ENCODE assay signal across 37 mouse cellular contexts in genomic region chr2:5032665-5033064, GRCm38 (mm10). TPM values are rescaled to one million over a fixed set of nuclear protein-coding genes. Genes with fewer than 3 reads are reported as not detected.
DNase-seq lines count a peak whose midpoint lies in the region; ATAC-seq and TF ChIP-seq lines count a peak whose summit lies in the region.
"Had no signal": no experiment of that assay in that cellular context is flagged by ENCODE, and none has a peak within 500 bp of the region (broad histone marks: within the 10 kb centered on the region; RNA-seq: fewer than 3 reads in every experiment).

No protein-coding gene starts in this region.

- TF ChIP-seq CTCF in small intestine, adult 2 months (IDR thresholded peaks at IDR 0.05; ENCODE audit: extremely low read depth, insufficient read length, insufficient replicate concordance, low read depth, low read length) = peak; percentile 40; the same call in 1 of the 2 replicates

- ATAC-seq in liver, embryonic 12.5 days = no peak
- ATAC-seq: forebrain, embryonic 14.5 days; inflammation-experienced regulatory T-cells, adult 6 months; midbrain, embryonic 16.5 days; Patski had no signal

- peak overlapping the region; percentile 17; the same call in 1 of the 2 replicates for H3K27ac ChIP-seq in liver, embryonic 12.5 days
- no peak overlapping the region for H3K27ac ChIP-seq in small intestine, adult 2 months (ENCODE audit: insufficient read depth, low read depth, low read length)
- H3K27ac ChIP-seq: embryonic facial prominence, embryonic 12.5 days; heart, embryonic 13.5 days; hindbrain, embryonic 10.5 days; hindbrain, embryonic 15.5 days had no signal

- H3K4me3 ChIP-seq in liver, embryonic 12.5 days = no peak overlapping the region
- no peak overlapping the region for H3K4me3 ChIP-seq in small intestine, adult 2 months (ENCODE audit: low read depth, low read length)
- H3K4me3 ChIP-seq: embryonic facial prominence, embryonic 12.5 days; heart, embryonic 13.5 days; hindbrain, embryonic 10.5 days; hindbrain, embryonic 15.5 days; liver, embryonic 15.5 days had no signal

- no peak for TF ChIP-seq POLR2A in small intestine, adult 2 months (IDR thresholded peaks at IDR 0.05; ENCODE audit: low read depth, low read length)

- no peaks in the 10 kb centered on the region for H3K27me3 ChIP-seq in liver, embryonic 12.5 days (replicated peaks)
- H3K27me3 ChIP-seq in small intestine, adult 2 months (ENCODE audit: control insufficient read depth, insufficient read depth, low read length) = no peaks in the 10 kb centered on the region
- H3K27me3 ChIP-seq: CH12.LX; embryonic facial prominence, embryonic 12.5 days; heart, embryonic 13.5 days; hindbrain, embryonic 15.5 days; liver, embryonic 15.5 days; Patski had no signal

- H3K9ac ChIP-seq in liver, embryonic 12.5 days = no peak overlapping the region
- H3K9ac ChIP-seq: embryonic facial prominence, embryonic 12.5 days; heart, embryonic 13.5 days; hindbrain, embryonic 15.5 days; liver, embryonic 15.5 days had no signal

- 81% methylated on average over 5 of the region's 5 CpGs for WGBS in liver, embryonic 12.5 days (ENCODE audit: insufficient replicate concordance)
- 26% methylated on average over 5 of the region's 5 CpGs for WGBS in small intestine, adult 2 months

- peak; percentile 35 for DNase-seq in gastrocnemius, adult 18-20 months (ENCODE audit: low spot score)
- DNase-seq in gastrocnemius, postnatal 10 days = no peak
- DNase-seq in liver (no peak), ZHBTc4 (ENCODE audit: low read depth, low spot score) (peak; percentile 26)
- no peak for DNase-seq in frontal cortex, adult 2 months (ENCODE audit: extremely low spot score in 1 of 2, low spot score in 1 of 2)
- no peak for DNase-seq in layer of hippocampus, postnatal 14 days (ENCODE audit: low spot score in 2 of 2)
- DNase-seq: adrenal gland, postnatal 25 days; cerebellum, adult 11-12 months; cerebellum, adult 9-11 months; embryo, embryonic 11 days; gastrocnemius, postnatal 14 days; heart, adult 18-20 months; heart, postnatal 10 days; kidney, postnatal 25 days; layer of hippocampus, postnatal 36 days; left cerebral cortex, postnatal 4 days; lung, postnatal 14 days; thymus, postnatal 14 days had no signal

- peaks cover 68% of the 10 kb centered on the region for H3K36me3 ChIP-seq in liver, embryonic 12.5 days
- peaks cover 62% of the 10 kb centered on the region for H3K36me3 ChIP-seq in small intestine, adult 2 months (ENCODE audit: control insufficient read depth, insufficient read depth, low read length)
- H3K36me3 ChIP-seq: embryonic facial prominence, embryonic 12.5 days; hindbrain, embryonic 10.5 days; hindbrain, embryonic 15.5 days had no signal

- H3K4me1 ChIP-seq in liver, embryonic 12.5 days = peaks cover 24% of the 10 kb centered on the region
- H3K4me1 ChIP-seq in small intestine, adult 2 months (ENCODE audit: control insufficient read depth, insufficient read depth, insufficient read length, low read length) = peaks cover 5% of the 10 kb centered on the region
- H3K4me1 ChIP-seq: embryonic facial prominence, embryonic 12.5 days; hindbrain, embryonic 15.5 days had no signal

- H3K4me2 ChIP-seq in liver, embryonic 12.5 days = no peak overlapping the region
- H3K4me2 ChIP-seq: embryonic facial prominence, embryonic 12.5 days; heart, embryonic 13.5 days; hindbrain, embryonic 15.5 days; liver, embryonic 15.5 days; midbrain, embryonic 11.5 days had no signal

- no peaks in the 10 kb centered on the region for H3K9me3 ChIP-seq in liver, embryonic 12.5 days (replicated peaks)
- H3K9me3 ChIP-seq: embryonic facial prominence, embryonic 12.5 days; heart, embryonic 13.5 days; hindbrain, embryonic 10.5 days; hindbrain, embryonic 15.5 days; liver, embryonic 15.5 days had no signal

RNA-seq across cellular contexts. Expression of gene Mcm10, which starts 20.1 kb away (rescaled TPM):
- under 1 TPM in 1 of 2 experiments, not detected in 1; 0.05 TPM for total RNA-seq in gastrocnemius, adult 18-20 months (2021)
- 1 to 10 TPM; 2.3 to 4.7 TPM for total RNA-seq in gastrocnemius, postnatal 10 days (2021)
- polyA plus RNA-seq in liver, embryonic 12.5 days (2016; fragmentation: Nextera tagmentation; extraction: Ambion mirVana) = 57.7 and 59.0 TPM in 2 replicates
- 3.3 and 9.1 TPM in 2 replicates for polyA plus RNA-seq in small intestine, adult 2 months (2012; rRNA removed)
- polyA plus RNA-seq in frontal cortex, adult 2 months (2012; rRNA removed) = 2.1 and 2.2 TPM in 2 replicates
- total RNA-seq in layer of hippocampus, postnatal 14 days (2021) = 1 to 10 TPM; 1.7 to 3.6 TPM

RNA-seq across cellular contexts. Expression of gene Optn, which starts 31.2 kb away (rescaled TPM):
- total RNA-seq in gastrocnemius, adult 18-20 months (2021) = 10 to 100 TPM; 81.4 to 99.0 TPM
- 10 to 100 TPM; 23.5 to 26.4 TPM for total RNA-seq in gastrocnemius, postnatal 10 days (2021)
- polyA plus RNA-seq in liver, embryonic 12.5 days (2016; fragmentation: Nextera tagmentation; extraction: Ambion mirVana) = 18.5 and 18.7 TPM in 2 replicates
- polyA plus RNA-seq in small intestine, adult 2 months (2012; rRNA removed) = 21.3 and 51.5 TPM in 2 replicates
- polyA plus RNA-seq in frontal cortex, adult 2 months (2012; rRNA removed) = 11.7 and 13.5 TPM in 2 replicates
- 10 to 100 TPM; 17.5 to 17.6 TPM for total RNA-seq in layer of hippocampus, postnatal 14 days (2021)

RNA-seq across cellular contexts. Expression of gene Ucma, which starts 56.7 kb away (rescaled TPM):
- under 1 TPM in 1 of 2 experiments, not detected in 1; 0.40 TPM for total RNA-seq in gastrocnemius, adult 18-20 months (2021)
- total RNA-seq in gastrocnemius, postnatal 10 days (2021) = under 1 TPM in 1 of 2 experiments, not detected in 1; 0.75 TPM
- not detected in 2 replicates for polyA plus RNA-seq in liver, embryonic 12.5 days (2016; fragmentation: Nextera tagmentation; extraction: Ambion mirVana)
- polyA plus RNA-seq in small intestine, adult 2 months (2012; rRNA removed) = not detected in 2 replicates
- polyA plus RNA-seq in frontal cortex, adult 2 months (2012; rRNA removed) = 1.5 and 2.0 TPM in 2 replicates
- total RNA-seq in layer of hippocampus, postnatal 14 days (2021) = 1 to 10 TPM; 2.8 to 3.1 TPM
- total RNA-seq: adrenal gland, adult 18-20 months; adrenal gland, postnatal 25 days; CH12.LX; megakaryocyte, adult 5-6 weeks; MEL; neutrophil, adult 5-6 weeks had no signal
- polyA plus RNA-seq: embryonic facial prominence, embryonic 12.5 days; heart, embryonic 13.5 days; hindbrain, embryonic 10.5 days; inflammation-experienced regulatory T-cells, adult 6 months; kidney, embryonic 14.5 days; midbrain, embryonic 11.5 days; Patski; urinary bladder, adult 2 months had no signal

Comparison
In these comparisons a context has a peak if more than half of its experiments do, and no peak if none do; other contexts are left out.
1. DNase-seq: peak in gastrocnemius, adult 18-20 months (single experiment) and ZHBTc4 (single experiment); none in gastrocnemius, postnatal 10 days (single experiment), liver (single experiment), frontal cortex, adult 2 months (0 of 2) and layer of hippocampus, postnatal 14 days (0 of 2).